Mouse (Mus musculus) lung, postnatal 0 days (tissue): ENCODE measurements at regions not wholly inside any gene's neighbourhood (a gene's known extent, or its start where the extent isn't known, plus 50 kb on each side); places are given as distances from the start of the nearest gene placed in this dataset.

Experiments used
- CTCF ChIP-seq: IDR thresholded peaks from 2 replicates; pipeline ENCODE4 v1.5.1; 2016; ENCODE audit warnings: antibody characterized with exemption, mild to moderate bottlenecking
- EP300 ChIP-seq: IDR thresholded peaks from 2 replicates; pipeline ENCODE4 v1.6.1; 2016; ENCODE audit warnings: antibody characterized with exemption, mild to moderate bottlenecking, control low read depth

DNA sequence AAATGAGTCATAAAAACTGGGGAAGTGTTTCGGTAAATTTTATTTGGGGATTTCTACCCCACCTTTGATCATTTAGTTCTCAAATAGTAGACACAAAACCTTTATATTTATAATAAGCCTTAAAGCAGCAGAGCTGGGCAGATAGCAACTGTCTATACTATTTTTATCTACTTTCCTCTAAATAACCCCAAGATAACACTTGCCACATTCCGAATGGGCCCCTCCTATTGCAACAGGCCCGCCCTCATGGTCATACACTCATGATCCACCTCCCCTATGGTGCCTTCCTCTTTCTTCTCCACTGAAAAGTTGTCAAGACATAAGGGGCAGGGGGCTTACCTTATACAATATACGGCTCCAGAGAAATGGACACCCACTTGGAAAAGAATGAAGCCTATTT lies 195.5 kb upstream of the Atp2b1 start:
- no peak for TF ChIP-seq CTCF
- no peak for TF ChIP-seq EP300
